Mouse (Mus musculus) monocyte, adult 5-6 weeks (primary cell): ENCODE data around the gene Cdc42bpb. TPM values are rescaled to one million over a fixed set of nuclear protein-coding genes. Genes with fewer than 3 reads are reported as not detected.

Experiments
- ATAC-seq: fragments of 153-309, 156-312 bp; replicated peaks from 2 replicates; pipeline ENCODE4 v1.8.0; 2017; ENCODE audit warnings: mild to moderate bottlenecking; ENCODE audit not compliant: low TSS enrichment, insufficient number of reproducible peaks, severe bottlenecking, poor library complexity, low FRiP score
- total RNA-seq: library from RNA; stranded (forward); fragments of 200-1000, 200-491, 200-594 nt; gene quantifications from 3 replicates; pipeline ENCODE4 v1.2.3, GENCODE M21; 2017

Cdc42bpb gene
- total RNA-seq, 1 experiment from 2014 or later = 37.5 TPM

- no peak for ATAC-seq
Measured at GRCm38 (mm10) chr12:111353439-111353915, 24.0 kb downstream of the Cdc42bpb start.

- ATAC-seq = no peak
Measured at GRCm38 (mm10) chr12:111353008-111353407, 24.5 kb downstream of the Cdc42bpb start.

GRCm38 (mm10) chr12:111352520-111352919 is 25.0 kb downstream of the Cdc42bpb start:
- ATAC-seq = no peak

GRCm38 (mm10) chr12:111349540-111350231 is 27.8 kb downstream of the Cdc42bpb start:
- ATAC-seq = no peak

- ATAC-seq = no peak
Measured at GRCm38 (mm10) chr12:111343956-111344355, 33.6 kb downstream of the Cdc42bpb start.

- ATAC-seq = no peak
Measured at GRCm38 (mm10) chr12:111340692-111341091, 36.8 kb downstream of the Cdc42bpb start.

GRCm38 (mm10) chr12:111337864-111338354 is 39.6 kb downstream of the Cdc42bpb start:
- ATAC-seq = no peak

GRCm38 (mm10) chr12:111333020-111333605 is 44.4 kb downstream of the Cdc42bpb start:
- ATAC-seq = no peak

- ATAC-seq = no peak
Measured at GRCm38 (mm10) chr12:111332443-111332842, 45.1 kb downstream of the Cdc42bpb start.

GRCm38 (mm10) chr12:111331573-111331972 is 45.9 kb downstream of the Cdc42bpb start:
- no peak for ATAC-seq

GRCm38 (mm10) chr12:111329281-111329680 is 48.2 kb downstream of the Cdc42bpb start:
- no peak for ATAC-seq

- ATAC-seq = no peak
Measured at GRCm38 (mm10) chr12:111328360-111328759, 49.2 kb downstream of the Cdc42bpb start.

- no peak for ATAC-seq
Measured at GRCm38 (mm10) chr12:111325744-111326424, 51.6 kb downstream of the Cdc42bpb start.

- ATAC-seq = no peak
Measured at GRCm38 (mm10) chr12:111324949-111325348, 52.6 kb downstream of the Cdc42bpb start.

GRCm38 (mm10) chr12:111324536-111324935 is 53.0 kb downstream of the Cdc42bpb start:
- ATAC-seq = no peak

GRCm38 (mm10) chr12:111323423-111323822 is 54.1 kb downstream of the Cdc42bpb start:
- no peak for ATAC-seq

GRCm38 (mm10) chr12:111321832-111322231 is 55.7 kb downstream of the Cdc42bpb start:
- ATAC-seq = no peak

- no peak for ATAC-seq
Measured at GRCm38 (mm10) chr12:111320549-111320948, 57.0 kb downstream of the Cdc42bpb start.

- no peak for ATAC-seq
Measured at GRCm38 (mm10) chr12:111317694-111318093, 59.8 kb downstream of the Cdc42bpb start.

- ATAC-seq = no peak
Measured at GRCm38 (mm10) chr12:111314273-111314672, 63.2 kb downstream of the Cdc42bpb start.
